Mouse (Mus musculus): ENCODE data around the gene Slc24a4. TPM values are rescaled to one million over a fixed set of nuclear protein-coding genes. Genes with fewer than 3 reads are reported as not detected.

The Slc24a4 gene
- polyA plus RNA-seq, 1 experiment: not detected

- Histone ChIP-seq H3K4me1 (ENCODE audit: control insufficient read depth, insufficient read depth, low read length) (no peaks in the 10 kb centered on the region), H3K4me3 (ENCODE audit: insufficient read depth, low read length) (no peak overlapping the region), H3K27ac (ENCODE audit: insufficient read depth, low read depth, low read length) (no peak overlapping the region)
- TF ChIP-seq CTCF (IDR thresholded peaks at IDR 0.05; ENCODE audit: low read depth, low read length) (no peak), POLR2A (IDR thresholded peaks at IDR 0.05; ENCODE audit: borderline replicate concordance, low read depth, low read length) (no peak)
Measured at GRCm38 (mm10) chr12:102236317-102236716, 107.8 kb downstream of the Slc24a4 start.

- H3K4me3 ChIP-seq (ENCODE audit: insufficient read depth, low read length): no peak overlapping the region
- TF ChIP-seq POLR2A (IDR thresholded peaks at IDR 0.05; ENCODE audit: borderline replicate concordance, low read depth, low read length): no peak
- TF ChIP-seq CTCF (IDR thresholded peaks at IDR 0.05; ENCODE audit: low read depth, low read length): no peak
- H3K4me1 ChIP-seq (ENCODE audit: control insufficient read depth, insufficient read depth, low read length): peaks cover 2% of the 10 kb centered on the region; the same call in 1 of the 2 replicates
- H3K27ac ChIP-seq (ENCODE audit: insufficient read depth, low read depth, low read length): no peak overlapping the region
Measured at GRCm38 (mm10) chr12:102242076-102242722, 113.7 kb downstream of the Slc24a4 start.

- Histone ChIP-seq H3K4me1 (ENCODE audit: control insufficient read depth, insufficient read depth, low read length) (peaks cover 2% of the 10 kb centered on the region; the same call in 1 of the 2 replicates), H3K4me3 (ENCODE audit: insufficient read depth, low read length) (no peak overlapping the region), H3K27ac (ENCODE audit: insufficient read depth, low read depth, low read length) (no peak overlapping the region)
- TF ChIP-seq CTCF (IDR thresholded peaks at IDR 0.05; ENCODE audit: low read depth, low read length) (no peak), POLR2A (IDR thresholded peaks at IDR 0.05; ENCODE audit: borderline replicate concordance, low read depth, low read length) (no peak)
Measured at GRCm38 (mm10) chr12:102243915-102244314, 115.4 kb downstream of the Slc24a4 start.

- TF ChIP-seq CTCF (IDR thresholded peaks at IDR 0.05; ENCODE audit: low read depth, low read length) (no peak), POLR2A (IDR thresholded peaks at IDR 0.05; ENCODE audit: borderline replicate concordance, low read depth, low read length) (no peak)
- H3K27ac ChIP-seq (ENCODE audit: insufficient read depth, low read depth, low read length): no peak overlapping the region
Measured at GRCm38 (mm10) chr12:102246226-102246625, 117.7 kb downstream of the Slc24a4 start.

GRCm38 (mm10) chr12:102248104-102248503, 119.6 kb downstream of the Slc24a4 start:
- Histone ChIP-seq H3K4me1 (ENCODE audit: control insufficient read depth, insufficient read depth, low read length) (peaks cover 12% of the 10 kb centered on the region), H3K4me3 (ENCODE audit: insufficient read depth, low read length) (no peak overlapping the region), H3K27ac (ENCODE audit: insufficient read depth, low read depth, low read length) (no peak overlapping the region)
- no peak for TF ChIP-seq POLR2A (IDR thresholded peaks at IDR 0.05; ENCODE audit: borderline replicate concordance, low read depth, low read length)
- no peak for TF ChIP-seq CTCF (IDR thresholded peaks at IDR 0.05; ENCODE audit: low read depth, low read length)

More at GRCm38 (mm10) chr12:102246226-102246625, 117.7 kb downstream of the Slc24a4 start:
- Histone ChIP-seq H3K4me3 (ENCODE audit: insufficient read depth, low read length) (no peak overlapping the region), H3K4me1 (ENCODE audit: control insufficient read depth, insufficient read depth, low read length) (peaks cover 2% of the 10 kb centered on the region; the same call in 1 of the 2 replicates)

- H3K27ac ChIP-seq (ENCODE audit: insufficient read depth, low read depth, low read length): no peak overlapping the region
- no peak overlapping the region for H3K4me3 ChIP-seq (ENCODE audit: insufficient read depth, low read length)
- TF ChIP-seq POLR2A (IDR thresholded peaks at IDR 0.05; ENCODE audit: borderline replicate concordance, low read depth, low read length) (no peak), CTCF (IDR thresholded peaks at IDR 0.05; ENCODE audit: low read depth, low read length) (no peak)
- peaks cover 13% of the 10 kb centered on the region for H3K4me1 ChIP-seq (ENCODE audit: control insufficient read depth, insufficient read depth, low read length)
Measured at GRCm38 (mm10) chr12:102250316-102250715, 121.8 kb downstream of the Slc24a4 start.

- TF ChIP-seq CTCF (IDR thresholded peaks at IDR 0.05; ENCODE audit: low read depth, low read length): no peak
- no peak for TF ChIP-seq POLR2A (IDR thresholded peaks at IDR 0.05; ENCODE audit: borderline replicate concordance, low read depth, low read length)
- H3K4me3 ChIP-seq (ENCODE audit: insufficient read depth, low read length): no peak overlapping the region
- no peak overlapping the region for H3K27ac ChIP-seq (ENCODE audit: insufficient read depth, low read depth, low read length)
- H3K4me1 ChIP-seq (ENCODE audit: control insufficient read depth, insufficient read depth, low read length): peaks cover 12% of the 10 kb centered on the region
Measured at GRCm38 (mm10) chr12:102251070-102251469, 122.5 kb downstream of the Slc24a4 start.

GRCm38 (mm10) chr12:102251985-102252384, 123.5 kb downstream of the Slc24a4 start:
- Histone ChIP-seq H3K27ac (ENCODE audit: insufficient read depth, low read depth, low read length) (no peak overlapping the region), H3K4me1 (ENCODE audit: control insufficient read depth, insufficient read depth, low read length) (peaks cover 10% of the 10 kb centered on the region), H3K4me3 (ENCODE audit: insufficient read depth, low read length) (no peak overlapping the region)
- TF ChIP-seq CTCF (IDR thresholded peaks at IDR 0.05; ENCODE audit: low read depth, low read length) (no peak), POLR2A (IDR thresholded peaks at IDR 0.05; ENCODE audit: borderline replicate concordance, low read depth, low read length) (no peak)

- no peak overlapping the region for H3K27ac ChIP-seq (ENCODE audit: insufficient read depth, low read depth, low read length)
- H3K4me3 ChIP-seq (ENCODE audit: insufficient read depth, low read length): no peak overlapping the region
- H3K4me1 ChIP-seq (ENCODE audit: control insufficient read depth, insufficient read depth, low read length): peaks cover 10% of the 10 kb centered on the region
- TF ChIP-seq CTCF (IDR thresholded peaks at IDR 0.05; ENCODE audit: low read depth, low read length): no peak
- no peak for TF ChIP-seq POLR2A (IDR thresholded peaks at IDR 0.05; ENCODE audit: borderline replicate concordance, low read depth, low read length)
Measured at GRCm38 (mm10) chr12:102252525-102252924, 124.0 kb downstream of the Slc24a4 start.

GRCm38 (mm10) chr12:102255012-102255411, 126.5 kb downstream of the Slc24a4 start:
- TF ChIP-seq POLR2A (IDR thresholded peaks at IDR 0.05; ENCODE audit: borderline replicate concordance, low read depth, low read length): no peak
- TF ChIP-seq CTCF (IDR thresholded peaks at IDR 0.05; ENCODE audit: low read depth, low read length): no peak
- Histone ChIP-seq H3K4me3 (ENCODE audit: insufficient read depth, low read length) (no peak overlapping the region), H3K4me1 (ENCODE audit: control insufficient read depth, insufficient read depth, low read length) (peaks cover 10% of the 10 kb centered on the region), H3K27ac (ENCODE audit: insufficient read depth, low read depth, low read length) (no peak overlapping the region)
